Mouse (Mus musculus): ENCODE data around the gene Hnrnpk. TPM values are rescaled to one million over a fixed set of nuclear protein-coding genes. Genes with fewer than 3 reads are reported as not detected.

Gene Hnrnpk
- total RNA-seq, 2 experiments from 2014 or later = 412 to 432 TPM

Small RNA genes within 50 kb of the gene (microRNA-seq; reads per million reads assigned to microRNA genes)
- 22.0 to 24.8 reads per million in 2 experiments for gene Mir7-1

Other genes starting within 250 kb of the Hnrnpk start
- 10 to 100 TPM; 23.9 to 26.6 TPM for gene Idnk, start 245.7 kb downstream of the Hnrnpk start, total RNA-seq (2021)
- gene Ubqln1, start 187.7 kb downstream of the Hnrnpk start, total RNA-seq (2021) = 10 to 100 TPM; 52.6 to 56.0 TPM
- gene Gkap1, start 127.6 kb downstream of the Hnrnpk start, total RNA-seq (2021) = 10 to 100 TPM; 22.9 to 28.5 TPM
- under 1 TPM in 1 of 2 experiments, not detected in 1; 0.13 TPM for gene Kif27, start 44.2 kb downstream of the Hnrnpk start, total RNA-seq (2021)
- 10 to 100 TPM; 16.0 to 17.6 TPM for gene 2210016F16Rik, start 18.1 kb downstream of the Hnrnpk start, total RNA-seq (2021)
- gene Rmi1, start 1.1 kb downstream of the Hnrnpk start, total RNA-seq (2021) = 10 to 100 TPM in 1 of 2 experiments, 1 to 10 TPM in 1; 9.3 to 11.4 TPM
- gene Slc28a3, start 207.5 kb upstream of the Hnrnpk start, total RNA-seq (2021) = under 1 TPM in 1 of 2 experiments, not detected in 1; 0.13 TPM